Mouse (Mus musculus): Measurements from ENCODE around the gene Trp53rkb.

Gene Trp53rkb

GRCm38 (mm10) chr2:166799615-166800472, 7.5 kb downstream of the Trp53rkb start:
- no peak for DNase-seq (ENCODE audit: low read depth)

GRCm38 (mm10) chr2:166800473-166800857, 8.1 kb downstream of the Trp53rkb start:
- DNase-seq (ENCODE audit: low read depth), result no peak

GRCm38 (mm10) chr2:166801436-166801835, 9.1 kb downstream of the Trp53rkb start:
- DNase-seq (ENCODE audit: low read depth), result no peak

GRCm38 (mm10) chr2:166803298-166803697, 11.0 kb downstream of the Trp53rkb start:
- DNase-seq (ENCODE audit: low read depth), result no peak

GRCm38 (mm10) chr2:166805250-166806172, 13.2 kb downstream of the Trp53rkb start, which contains the start of gene Arfgef2:
Arfgef2 (plus strand) TSS chr2:166805588.
- peak; percentile 85 for DNase-seq (ENCODE audit: low read depth)

GRCm38 (mm10) chr2:166806173-166806705, 13.9 kb downstream of the Trp53rkb start:
- no peak for DNase-seq (ENCODE audit: low read depth)

GRCm38 (mm10) chr2:166806813-166807212, 14.5 kb downstream of the Trp53rkb start:
- DNase-seq (ENCODE audit: low read depth), result no peak

- no peak for DNase-seq (ENCODE audit: low read depth)
These were observed 17.2 kb downstream of the Trp53rkb start for GRCm38 (mm10) chr2:166809499-166809898.

- no peak for DNase-seq (ENCODE audit: low read depth)
These were observed 18.5 kb downstream of the Trp53rkb start for GRCm38 (mm10) chr2:166810821-166811220.

GRCm38 (mm10) chr2:166818463-166819143, 26.3 kb downstream of the Trp53rkb start:
- DNase-seq (ENCODE audit: low read depth), result no peak

- DNase-seq (ENCODE audit: low read depth), result no peak
These were observed 27.5 kb downstream of the Trp53rkb start for GRCm38 (mm10) chr2:166819849-166820248.

- DNase-seq (ENCODE audit: low read depth), result no peak
These were observed 28.5 kb downstream of the Trp53rkb start for GRCm38 (mm10) chr2:166820844-166821243.

GRCm38 (mm10) chr2:166821406-166821805, 29.1 kb downstream of the Trp53rkb start:
- DNase-seq (ENCODE audit: low read depth), result no peak

GRCm38 (mm10) chr2:166822119-166822826, 29.9 kb downstream of the Trp53rkb start:
- no peak for DNase-seq (ENCODE audit: low read depth)

GRCm38 (mm10) chr2:166822901-166823300, 30.6 kb downstream of the Trp53rkb start:
- no peak for DNase-seq (ENCODE audit: low read depth)

- DNase-seq (ENCODE audit: low read depth), result no peak
These were observed 32.1 kb downstream of the Trp53rkb start for GRCm38 (mm10) chr2:166824386-166824785.

GRCm38 (mm10) chr2:166824998-166825397, 32.7 kb downstream of the Trp53rkb start:
- DNase-seq (ENCODE audit: low read depth), result no peak

GRCm38 (mm10) chr2:166826491-166827224, 34.3 kb downstream of the Trp53rkb start:
- DNase-seq (ENCODE audit: low read depth), result no peak

GRCm38 (mm10) chr2:166828306-166828705, 36.0 kb downstream of the Trp53rkb start:
- no peak for DNase-seq (ENCODE audit: low read depth)

GRCm38 (mm10) chr2:166830350-166830749, 38.0 kb downstream of the Trp53rkb start:
- DNase-seq (ENCODE audit: low read depth), result no peak

Data from c-Kit-positive CD71-positive TER-119-negative erythroid progenitor cells, embryonic 14.5 days (primary cell).